Mouse (Mus musculus) C2C12 (cell line): ENCODE measurements around the gene Daam1. TPM values are rescaled to one million over a fixed set of nuclear protein-coding genes. Genes with fewer than 3 reads are reported as not detected.

Experiments used
- H3K27me3 ChIP-seq: one replicate; pipeline ENCODE4 v1.6.1; 2011; ENCODE audit not compliant: control insufficient read depth, insufficient read depth, insufficient read length
- H3K36me3 ChIP-seq: one replicate; pipeline ENCODE4 v1.6.1; 2011; ENCODE audit not compliant: control insufficient read depth, insufficient read depth
- H3K4me3 ChIP-seq: one replicate; pipeline ENCODE4 v1.5.1; 2011; ENCODE audit warnings: mild to moderate bottlenecking, control low read depth; ENCODE audit not compliant: poor library complexity, insufficient read depth, severe bottlenecking
- H3K79me2 ChIP-seq: one replicate; pipeline ENCODE4 v1.6.1; 2011; ENCODE audit not compliant: control insufficient read depth, insufficient read depth
- H3K79me3 ChIP-seq: one replicate; pipeline ENCODE4 v1.6.1; 2011; ENCODE audit warnings: low read depth, control low read depth
- H3ac ChIP-seq: one replicate; pipeline ENCODE3; 2011; ENCODE audit warnings: low read depth; ENCODE audit not compliant: control insufficient read depth, insufficient read length
- CEBPB ChIP-seq: IDR thresholded peaks from one replicate; pipeline ENCODE4 v1.6.1; 2011; ENCODE audit warnings: low read depth, mild to moderate bottlenecking, control low read depth, moderate library complexity
- CTCF ChIP-seq: IDR thresholded peaks from one replicate; pipeline ENCODE4 v1.5.1; 2011; ENCODE audit not compliant: control insufficient read depth, insufficient read depth, insufficient read length
- FOSL1 ChIP-seq: IDR thresholded peaks from one replicate; pipeline ENCODE4 v1.8.0; 2011; ENCODE audit warnings: mild to moderate bottlenecking, low read length; ENCODE audit not compliant: poor library complexity, insufficient read depth, severe bottlenecking
- MAX ChIP-seq: IDR thresholded peaks from one replicate; pipeline ENCODE4 v1.6.1; 2011; ENCODE audit warnings: mild to moderate bottlenecking, control low read depth
- MYOD1 ChIP-seq: IDR thresholded peaks from one replicate; pipeline ENCODE4 v1.6.1; 2011; ENCODE audit warnings: low read depth; ENCODE audit not compliant: control insufficient read depth, insufficient read length
- MYOG ChIP-seq: IDR thresholded peaks from one replicate; pipeline ENCODE4 v1.6.1; 2011; ENCODE audit not compliant: control insufficient read depth, insufficient read length; ENCODE audit errors: extremely low read depth
- USF1 ChIP-seq: IDR thresholded peaks from one replicate; pipeline ENCODE4 v1.6.1; 2011; ENCODE audit warnings: low read depth, mild to moderate bottlenecking, control low read depth, moderate library complexity
- polyA plus RNA-seq: library from polyadenylated mRNA; unstranded; fragments of >200 nt; fragmentation: generic; extraction: Trizol; gene quantifications from one replicate; pipeline ENCODE4 v1.2.1, GENCODE M21; 2012; ENCODE audit warnings: missing spikeins

The Daam1 gene
- polyA plus RNA-seq, 1 experiment: 3.2 TPM

- Histone ChIP-seq H3K4me3 (no peak overlapping the region), H3K27me3 (no peaks in the 10 kb centered on the region), H3ac (no peak overlapping the region), H3K79me3 (no peaks in the 10 kb centered on the region), H3K36me3 (peaks cover 56% of the 10 kb centered on the region), H3K79me2 (no peaks in the 10 kb centered on the region)
- TF ChIP-seq MYOD1: no peak
- no peak for TF ChIP-seq MYOG
- no peak for TF ChIP-seq FOSL1
- no peak for TF ChIP-seq CTCF
- no peak for TF ChIP-seq MAX
- TF ChIP-seq USF1: no peak
- no peak for TF ChIP-seq CEBPB
These were observed 145.6 kb downstream of the Daam1 start for GRCm38 (mm10) chr12:71976361-71976960.

- H3K36me3 ChIP-seq: peaks cover 49% of the 10 kb centered on the region
- TF ChIP-seq MAX: no peak
- no peak for TF ChIP-seq CTCF
- no peak for TF ChIP-seq USF1
- TF ChIP-seq CEBPB: no peak
- TF ChIP-seq FOSL1: no peak
- TF ChIP-seq MYOD1: no peak
- TF ChIP-seq MYOG: no peak
These were observed 146.5 kb downstream of the Daam1 start for GRCm38 (mm10) chr12:71977364-71977763.

GRCm38 (mm10) chr12:71978513-71979352, 147.9 kb downstream of the Daam1 start:
- Histone ChIP-seq H3K79me2 (no peaks in the 10 kb centered on the region), H3ac (no peak overlapping the region), H3K36me3 (peaks cover 57% of the 10 kb centered on the region), H3K4me3 (no peak overlapping the region), H3K79me3 (no peaks in the 10 kb centered on the region), H3K27me3 (no peaks in the 10 kb centered on the region)
- no peak for TF ChIP-seq MYOG
- TF ChIP-seq MYOD1: no peak

More at GRCm38 (mm10) chr12:71977364-71977763, 146.5 kb downstream of the Daam1 start:
- no peaks in the 10 kb centered on the region for H3K79me3 ChIP-seq
- no peaks in the 10 kb centered on the region for H3K27me3 ChIP-seq
- no peak overlapping the region for H3ac ChIP-seq
- H3K4me3 ChIP-seq: no peak overlapping the region
- H3K79me2 ChIP-seq: no peaks in the 10 kb centered on the region

- no peak overlapping the region for H3ac ChIP-seq
- TF ChIP-seq CEBPB (no peak), USF1 (no peak), MYOD1 (no peak), FOSL1 (no peak), MYOG (no peak), MAX (no peak), CTCF (no peak)
- no peaks in the 10 kb centered on the region for H3K79me3 ChIP-seq
- H3K79me2 ChIP-seq: no peaks in the 10 kb centered on the region
- H3K4me3 ChIP-seq: no peak overlapping the region
- peaks cover 55% of the 10 kb centered on the region for H3K36me3 ChIP-seq
- no peaks in the 10 kb centered on the region for H3K27me3 ChIP-seq
These were observed 149.3 kb downstream of the Daam1 start for GRCm38 (mm10) chr12:71980166-71980565.

GRCm38 (mm10) chr12:71980746-71981145, 149.9 kb downstream of the Daam1 start:
- Histone ChIP-seq H3K4me3 (no peak overlapping the region), H3K79me2 (no peaks in the 10 kb centered on the region), H3ac (no peak overlapping the region), H3K27me3 (no peaks in the 10 kb centered on the region), H3K79me3 (no peaks in the 10 kb centered on the region), H3K36me3 (peaks cover 56% of the 10 kb centered on the region)
- TF ChIP-seq MYOG: no peak
- no peak for TF ChIP-seq USF1
- TF ChIP-seq CTCF: no peak
- TF ChIP-seq CEBPB: no peak
- TF ChIP-seq FOSL1: no peak
- no peak for TF ChIP-seq MAX
- TF ChIP-seq MYOD1: no peak

GRCm38 (mm10) chr12:71981250-71981649, 150.4 kb downstream of the Daam1 start:
- H3K27me3 ChIP-seq: no peaks in the 10 kb centered on the region
- H3K36me3 ChIP-seq: peaks cover 59% of the 10 kb centered on the region
- no peaks in the 10 kb centered on the region for H3K79me3 ChIP-seq
- no peak overlapping the region for H3K4me3 ChIP-seq
- no peak overlapping the region for H3ac ChIP-seq
- H3K79me2 ChIP-seq: no peaks in the 10 kb centered on the region
- TF ChIP-seq FOSL1: no peak
- TF ChIP-seq MYOD1: no peak
- TF ChIP-seq MYOG: no peak
- no peak for TF ChIP-seq USF1
- no peak for TF ChIP-seq CTCF
- no peak for TF ChIP-seq CEBPB
- no peak for TF ChIP-seq MAX
